Mouse (Mus musculus): ENCODE measurements around the gene Notch2. TPM values are rescaled to one million over a fixed set of nuclear protein-coding genes. Genes with fewer than 3 reads are reported as not detected.

Notch2 gene
- total and polyA plus RNA-seq, 3 experiments, result 10.0 to 18.1 (median 14.9) TPM

DNA sequence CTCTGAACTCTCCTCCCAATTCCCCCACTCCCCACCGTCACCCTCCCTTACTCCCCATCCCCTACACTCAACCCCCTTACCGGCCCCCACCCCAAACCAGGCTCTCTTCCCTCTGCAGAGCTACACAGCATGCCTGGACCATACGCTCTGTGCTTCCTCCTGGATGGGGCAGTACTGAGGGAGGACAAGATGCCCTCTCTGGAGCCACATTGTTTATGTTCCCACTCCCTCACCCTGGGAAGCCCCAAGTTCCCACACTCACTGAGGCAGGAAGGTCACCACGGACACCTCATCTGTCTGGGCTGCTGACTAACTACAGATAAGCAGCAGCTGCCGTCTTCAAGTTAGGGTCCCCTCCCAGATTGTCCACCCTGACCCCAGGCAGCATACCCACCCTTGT, 41.1 kb upstream of the Notch2 start:
- H3K9ac ChIP-seq (ENCODE audit: low read depth, low read length), result no peak overlapping the region
- H3K27ac ChIP-seq, result no peak overlapping the region
- WGBS, result 45% methylated on average over 5 of the region's 5 CpGs
- intact Hi-C loops (cut with DNase I), result no loop called here
- TF ChIP-seq POLR2A (IDR thresholded peaks at IDR 0.05; ENCODE audit: insufficient read depth, low read depth, low read length) (no peak), CTCF (IDR thresholded peaks at IDR 0.05) (no peak), EP300 (IDR thresholded peaks at IDR 0.05; ENCODE audit: insufficient read depth, low read depth, low read length) (no peak)
- no peaks in the 10 kb centered on the region for H3K79me2 ChIP-seq (replicated peaks; ENCODE audit: control insufficient read depth, insufficient read depth, low read length)
- no peak overlapping the region for H3K4me3 ChIP-seq
- no peak for DNase-seq
- no peaks in the 10 kb centered on the region for H3K27me3 ChIP-seq (ENCODE audit: control insufficient read depth, insufficient read depth, low read length)
- H3K4me1 ChIP-seq (ENCODE audit: control insufficient read depth, insufficient read depth, low read length), result no peaks in the 10 kb centered on the region
- no peaks in the 10 kb centered on the region for H3K36me3 ChIP-seq (ENCODE audit: control insufficient read depth, insufficient read depth, low read length)

DNA sequence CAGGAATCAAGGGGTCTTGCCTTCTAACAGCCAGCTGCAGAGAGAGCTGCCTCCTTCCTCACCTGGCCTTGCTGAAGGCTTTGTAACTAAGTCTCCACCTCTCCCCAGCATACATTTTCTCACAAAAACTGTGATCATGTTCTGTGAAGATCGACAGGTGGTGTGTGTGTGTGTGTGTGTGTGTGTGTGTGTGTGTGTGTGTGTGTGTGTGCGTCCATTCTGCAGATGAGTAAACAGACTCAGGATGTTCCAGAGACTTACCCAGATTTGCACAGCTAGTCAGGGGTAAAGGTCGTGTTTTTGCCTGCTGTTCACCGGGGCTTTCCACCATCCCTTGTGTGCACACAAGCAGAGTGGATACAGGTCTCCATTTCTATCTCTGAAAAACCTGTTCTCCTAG, 40.6 kb upstream of the Notch2 start:
- TF ChIP-seq POLR2A (IDR thresholded peaks at IDR 0.05; ENCODE audit: insufficient read depth, low read depth, low read length) (no peak), CTCF (IDR thresholded peaks at IDR 0.05) (no peak), EP300 (IDR thresholded peaks at IDR 0.05; ENCODE audit: insufficient read depth, low read depth, low read length) (no peak)
- H3K79me2 ChIP-seq (replicated peaks; ENCODE audit: control insufficient read depth, insufficient read depth, low read length), result no peaks in the 10 kb centered on the region
- no peaks in the 10 kb centered on the region for H3K27me3 ChIP-seq (ENCODE audit: control insufficient read depth, insufficient read depth, low read length)
- no peaks in the 10 kb centered on the region for H3K36me3 ChIP-seq (ENCODE audit: control insufficient read depth, insufficient read depth, low read length)
- WGBS, result 81% methylated on average over 4 of the region's 4 CpGs
- intact Hi-C loops (cut with DNase I), result no loop called here
- no peak overlapping the region for H3K9ac ChIP-seq (ENCODE audit: low read depth, low read length)
- no peaks in the 10 kb centered on the region for H3K4me1 ChIP-seq (ENCODE audit: control insufficient read depth, insufficient read depth, low read length)
- no peak overlapping the region for H3K4me3 ChIP-seq
- no peak overlapping the region for H3K27ac ChIP-seq
- DNase-seq, result no peak

DNA sequence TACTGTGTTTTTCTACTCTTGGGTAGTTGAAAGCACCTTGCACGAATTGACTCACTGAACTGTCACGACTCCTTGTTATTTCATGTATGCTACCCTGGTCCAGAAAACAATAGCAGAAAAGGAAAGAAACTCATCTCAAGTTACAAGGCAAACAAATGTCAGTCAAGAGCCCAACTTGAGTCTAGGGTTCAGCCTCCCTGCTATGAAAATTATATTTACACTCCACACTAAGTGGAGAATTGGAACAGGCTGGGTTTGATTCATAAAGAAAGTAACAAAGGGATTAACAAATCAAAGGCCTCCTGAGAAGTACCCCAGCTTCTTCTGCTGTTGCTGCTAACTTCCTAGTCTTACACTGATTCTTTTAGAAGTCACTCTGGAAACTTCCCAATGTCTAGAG, 40.0 kb upstream of the Notch2 start:
- no peak overlapping the region for H3K4me3 ChIP-seq
- H3K27ac ChIP-seq, result no peak overlapping the region
- no peak for TF ChIP-seq POLR2A (IDR thresholded peaks at IDR 0.05; ENCODE audit: insufficient read depth, low read depth, low read length)
- no peak for TF ChIP-seq CTCF (IDR thresholded peaks at IDR 0.05)
- TF ChIP-seq EP300 (IDR thresholded peaks at IDR 0.05; ENCODE audit: insufficient read depth, low read depth, low read length), result no peak
- no peak for DNase-seq
- no peak overlapping the region for H3K9ac ChIP-seq (ENCODE audit: low read depth, low read length)
- intact Hi-C loops (cut with DNase I), result no loop called here
- no peaks in the 10 kb centered on the region for H3K27me3 ChIP-seq (ENCODE audit: control insufficient read depth, insufficient read depth, low read length)
- no peaks in the 10 kb centered on the region for H3K36me3 ChIP-seq (ENCODE audit: control insufficient read depth, insufficient read depth, low read length)
- no peaks in the 10 kb centered on the region for H3K4me1 ChIP-seq (ENCODE audit: control insufficient read depth, insufficient read depth, low read length)
- no peaks in the 10 kb centered on the region for H3K79me2 ChIP-seq (replicated peaks; ENCODE audit: control insufficient read depth, insufficient read depth, low read length)
- WGBS, result 54% methylated on average over 2 of the region's 2 CpGs

DNA sequence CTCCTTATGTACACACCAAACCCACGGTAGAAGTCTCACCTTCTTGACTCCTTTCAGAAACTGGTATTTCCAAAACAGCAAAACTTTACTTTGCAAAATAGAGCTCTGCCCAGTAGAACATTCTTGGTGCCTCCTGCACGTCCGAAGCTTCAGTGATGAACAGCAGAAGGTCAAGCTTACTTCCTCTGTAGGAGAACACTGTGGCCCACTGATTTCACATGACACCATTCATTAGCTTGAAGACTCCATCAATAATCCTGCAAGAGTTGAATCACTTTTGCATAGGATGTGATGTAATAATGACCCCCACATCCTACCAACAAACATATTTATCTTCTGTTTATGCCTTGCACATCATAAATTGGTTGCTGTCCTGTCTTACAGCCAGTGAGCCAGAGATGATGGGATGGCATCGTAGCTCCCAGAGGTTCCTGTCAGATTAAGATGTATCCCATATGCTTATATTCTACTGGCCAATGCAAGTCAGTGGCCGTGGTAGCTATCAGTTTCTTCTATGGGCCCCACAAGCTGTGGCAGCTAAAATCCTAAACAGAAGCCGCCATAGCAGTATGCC, 39.0 kb upstream of the Notch2 start:
- H3K27me3 ChIP-seq (ENCODE audit: control insufficient read depth, insufficient read depth, low read length), result no peaks in the 10 kb centered on the region
- TF ChIP-seq CTCF (IDR thresholded peaks at IDR 0.05) (no peak), EP300 (IDR thresholded peaks at IDR 0.05; ENCODE audit: insufficient read depth, low read depth, low read length) (no peak), POLR2A (IDR thresholded peaks at IDR 0.05; ENCODE audit: insufficient read depth, low read depth, low read length) (no peak)
- no peak overlapping the region for H3K27ac ChIP-seq
- WGBS, result 71% methylated on average over 6 of the region's 6 CpGs
- no peaks in the 10 kb centered on the region for H3K79me2 ChIP-seq (replicated peaks; ENCODE audit: control insufficient read depth, insufficient read depth, low read length)
- DNase-seq, result no peak
- H3K4me1 ChIP-seq (ENCODE audit: control insufficient read depth, insufficient read depth, low read length), result no peaks in the 10 kb centered on the region
- no peaks in the 10 kb centered on the region for H3K36me3 ChIP-seq (ENCODE audit: control insufficient read depth, insufficient read depth, low read length)
- no peak overlapping the region for H3K9ac ChIP-seq (ENCODE audit: low read depth, low read length)
- no peak overlapping the region for H3K4me3 ChIP-seq
- intact Hi-C loops (cut with DNase I), result no loop called here

DNA sequence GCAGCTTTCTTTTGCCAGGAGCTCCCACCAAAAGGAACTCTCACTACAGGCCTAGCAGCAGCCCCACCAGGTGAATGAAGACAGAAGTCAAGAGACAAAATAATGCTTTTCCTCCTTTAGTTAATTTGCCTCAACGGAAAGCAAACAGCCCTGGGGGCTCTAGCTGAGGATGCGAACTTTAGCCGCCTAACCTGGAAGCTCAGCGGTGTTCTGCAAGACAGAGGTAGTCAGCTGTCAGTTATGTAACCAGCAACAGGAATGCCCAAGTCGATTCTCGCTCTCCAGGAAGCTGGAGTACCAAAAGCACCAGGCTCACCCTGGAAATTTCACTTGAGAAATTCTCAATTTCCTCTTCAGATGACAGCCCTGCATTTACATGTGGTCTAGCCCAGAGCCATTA, 36.6 kb upstream of the Notch2 start:
- Histone ChIP-seq H3K4me3 (no peak overlapping the region), H3K79me2 (replicated peaks; ENCODE audit: control insufficient read depth, insufficient read depth, low read length) (no peaks in the 10 kb centered on the region), H3K9ac (ENCODE audit: low read depth, low read length) (no peak overlapping the region)

DNA sequence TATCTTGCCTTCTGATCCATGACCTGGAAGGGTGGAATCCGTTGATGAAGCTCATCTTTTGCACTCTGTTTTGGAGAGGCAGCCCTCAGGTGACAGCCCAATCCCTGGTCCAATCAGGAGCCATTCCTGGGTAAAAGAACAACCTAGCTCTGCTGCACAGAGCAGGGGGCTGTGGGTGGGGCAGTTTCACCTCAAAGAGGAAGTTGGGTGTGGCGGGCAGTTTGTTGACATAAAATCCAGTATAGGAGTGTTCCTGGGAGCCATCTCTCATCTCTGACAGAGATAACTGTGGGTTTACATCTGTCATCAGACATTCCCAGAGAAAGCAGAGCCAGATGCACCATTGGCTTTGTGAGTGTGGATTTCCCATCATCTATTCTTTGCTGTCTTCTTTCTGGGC, 34.6 kb upstream of the Notch2 start:
- TF ChIP-seq POLR2A (IDR thresholded peaks at IDR 0.05; ENCODE audit: insufficient read depth, low read depth, low read length) (no peak), CTCF (IDR thresholded peaks at IDR 0.05) (no peak), EP300 (IDR thresholded peaks at IDR 0.05; ENCODE audit: insufficient read depth, low read depth, low read length) (no peak)
- WGBS, result 73% methylated on average over 2 of the region's 2 CpGs
- no peaks in the 10 kb centered on the region for H3K27me3 ChIP-seq (ENCODE audit: control insufficient read depth, insufficient read depth, low read length)
- no peaks in the 10 kb centered on the region for H3K36me3 ChIP-seq (ENCODE audit: control insufficient read depth, insufficient read depth, low read length)
- no peak overlapping the region for H3K4me3 ChIP-seq
- DNase-seq, result peak in 1 of 2 experiments; percentile 34
- H3K4me1 ChIP-seq (ENCODE audit: control insufficient read depth, insufficient read depth, low read length), result no peaks in the 10 kb centered on the region
- no peaks in the 10 kb centered on the region for H3K79me2 ChIP-seq (replicated peaks; ENCODE audit: control insufficient read depth, insufficient read depth, low read length)
- intact Hi-C loops (cut with DNase I), result no loop called here
- H3K9ac ChIP-seq (ENCODE audit: low read depth, low read length), result no peak overlapping the region
- H3K27ac ChIP-seq, result no peak overlapping the region

More for the DNA sequence above, 36.6 kb upstream of the Notch2 start:
- no peaks in the 10 kb centered on the region for H3K4me1 ChIP-seq (ENCODE audit: control insufficient read depth, insufficient read depth, low read length)
- DNase-seq, result no peak
- 70% methylated on average over 6 of the region's 6 CpGs for WGBS
- no peak overlapping the region for H3K27ac ChIP-seq
- H3K36me3 ChIP-seq (ENCODE audit: control insufficient read depth, insufficient read depth, low read length), result no peaks in the 10 kb centered on the region
- no peaks in the 10 kb centered on the region for H3K27me3 ChIP-seq (ENCODE audit: control insufficient read depth, insufficient read depth, low read length)
- TF ChIP-seq POLR2A (IDR thresholded peaks at IDR 0.05; ENCODE audit: insufficient read depth, low read depth, low read length) (no peak), EP300 (IDR thresholded peaks at IDR 0.05; ENCODE audit: insufficient read depth, low read depth, low read length) (no peak), CTCF (IDR thresholded peaks at IDR 0.05) (no peak)
- intact Hi-C loops (cut with DNase I), result no loop called here

Data from heart, adult 2 months (tissue).